Mouse (Mus musculus): ENCODE measurements around the gene Ankrd55. TPM values are rescaled to one million over a fixed set of nuclear protein-coding genes. Genes with fewer than 3 reads are reported as not detected.

Gene Ankrd55
- total RNA-seq, 2 experiments from 2014 or later, result not detected

Other genes starting within 250 kb of the Ankrd55 start
- 25.0 and 29.8 TPM in 2 replicates for gene Il6st, start 175.6 kb downstream of the Ankrd55 start, total RNA-seq (2015)
- 27.9 and 32.7 TPM in 2 replicates for gene Il6st, start 175.6 kb downstream of the Ankrd55 start, total RNA-seq (2017)

All from megakaryocyte progenitor cell, adult 5-6 weeks (primary cell).